Mouse (Mus musculus): ENCODE measurements around the gene Ggt5.

The Ggt5 gene

GRCm38 (mm10) chr10:75568851-75569250 is 20.3 kb upstream of the Ggt5 start:
- no peak for DNase-seq

DNA sequence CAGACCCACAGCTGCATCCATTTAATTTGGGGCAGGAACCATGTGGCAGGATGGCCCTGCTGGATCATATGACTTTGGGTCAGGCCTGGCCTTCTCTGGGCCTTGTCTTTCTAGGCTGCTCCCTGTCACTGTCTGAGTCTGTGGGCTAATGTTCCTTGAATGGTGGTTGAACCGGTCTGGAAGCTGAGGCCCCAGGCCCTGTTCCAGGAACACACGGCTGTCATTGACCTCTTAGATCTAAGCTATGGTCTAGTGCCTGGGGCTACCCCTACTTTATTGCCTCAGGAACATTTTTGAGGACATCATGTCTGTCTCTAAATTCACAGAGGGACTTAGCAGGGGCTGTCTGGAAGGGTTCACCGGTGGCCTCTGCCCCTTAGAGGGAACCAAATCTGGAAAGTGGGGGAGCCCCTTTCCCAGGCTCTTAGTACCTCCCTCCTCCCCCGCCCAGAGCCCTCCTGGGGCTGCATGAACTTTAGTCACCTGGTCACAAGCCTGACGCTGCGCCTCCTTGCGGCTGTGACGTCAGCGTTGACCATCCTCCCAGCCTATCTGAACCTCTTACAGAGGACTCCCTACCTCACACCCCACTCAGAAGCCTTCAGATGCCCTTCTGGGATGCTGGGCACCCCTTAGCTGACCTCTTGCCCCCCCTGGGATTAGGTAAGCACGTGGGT is 18.0 kb upstream of the Ggt5 start:
- DNase-seq: no peak

DNA sequence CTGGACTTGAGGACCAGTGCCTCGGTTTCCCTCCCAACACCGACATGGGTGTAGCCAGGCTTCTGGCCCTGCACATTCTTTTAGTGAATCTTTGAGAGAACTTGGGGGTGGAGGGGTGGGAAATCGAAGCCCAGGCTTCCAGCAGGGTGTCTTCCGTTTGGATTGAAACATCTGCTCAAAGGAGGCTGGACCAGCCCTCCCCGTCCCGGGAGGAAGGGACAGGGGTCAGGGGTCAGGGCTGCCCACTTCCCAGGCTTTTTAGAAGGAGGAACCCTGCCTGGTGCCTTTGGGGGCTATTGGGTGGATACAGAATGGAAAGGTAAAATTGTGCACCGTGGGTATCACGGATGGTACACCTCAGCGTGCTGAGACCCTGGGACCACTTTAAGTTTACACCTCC is 17.2 kb upstream of the Ggt5 start:
- DNase-seq: no peak

GRCm38 (mm10) chr10:75573181-75573580 is 16.0 kb upstream of the Ggt5 start:
- no peak for DNase-seq

DNA sequence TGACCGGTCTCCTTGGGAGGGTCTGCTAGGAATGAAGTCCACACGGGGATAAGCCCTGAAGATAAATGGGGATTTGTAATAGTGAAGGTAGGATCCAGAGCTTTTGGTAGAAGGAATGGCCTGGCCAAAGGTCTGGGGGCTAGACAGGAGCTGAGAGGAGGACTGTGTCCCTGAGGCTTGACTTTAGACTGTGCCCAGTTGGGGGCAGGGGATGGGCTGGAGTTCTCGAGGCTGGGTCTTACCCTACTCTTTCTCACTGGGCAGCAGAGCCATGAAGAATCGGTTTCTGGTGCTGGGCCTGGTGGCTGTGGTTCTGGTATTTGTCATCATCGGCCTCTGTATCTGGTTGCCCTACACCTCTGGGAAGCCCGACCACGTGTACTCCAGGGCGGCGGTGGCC is 15.2 kb upstream of the Ggt5 start:
- DNase-seq: no peak

DNA sequence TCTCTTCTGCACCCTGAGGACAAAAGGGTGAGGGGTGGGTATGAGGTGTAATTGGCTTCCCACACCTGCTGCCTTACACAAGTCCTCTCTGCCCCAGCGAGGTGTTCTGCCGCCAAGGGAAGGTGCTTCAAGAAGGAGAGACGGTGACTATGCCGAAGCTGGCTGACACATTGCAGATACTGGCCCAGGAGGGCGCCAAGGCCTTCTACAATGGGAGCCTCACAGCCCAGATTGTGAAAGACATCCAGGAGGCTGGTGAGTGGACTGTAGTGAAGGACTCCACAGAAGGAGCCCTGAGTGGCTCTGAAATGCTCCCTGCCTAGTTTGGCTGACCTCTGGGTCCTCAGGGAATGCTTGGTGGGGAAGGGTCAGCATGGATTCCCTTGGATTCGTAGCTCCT is 10.0 kb upstream of the Ggt5 start:
- no peak for DNase-seq

GRCm38 (mm10) chr10:75585876-75586552 is 3.1 kb upstream of the Ggt5 start:
- peak; percentile 92 for DNase-seq

GRCm38 (mm10) chr10:75586553-75586879 is 2.6 kb upstream of the Ggt5 start:
- DNase-seq: no peak

- no peak for DNase-seq
Measured at GRCm38 (mm10) chr10:75587781-75588180, 1.4 kb upstream of the Ggt5 start.

- no peak for DNase-seq
Measured at GRCm38 (mm10) chr10:75588336-75588735, 804 bp upstream of the Ggt5 start.

DNA sequence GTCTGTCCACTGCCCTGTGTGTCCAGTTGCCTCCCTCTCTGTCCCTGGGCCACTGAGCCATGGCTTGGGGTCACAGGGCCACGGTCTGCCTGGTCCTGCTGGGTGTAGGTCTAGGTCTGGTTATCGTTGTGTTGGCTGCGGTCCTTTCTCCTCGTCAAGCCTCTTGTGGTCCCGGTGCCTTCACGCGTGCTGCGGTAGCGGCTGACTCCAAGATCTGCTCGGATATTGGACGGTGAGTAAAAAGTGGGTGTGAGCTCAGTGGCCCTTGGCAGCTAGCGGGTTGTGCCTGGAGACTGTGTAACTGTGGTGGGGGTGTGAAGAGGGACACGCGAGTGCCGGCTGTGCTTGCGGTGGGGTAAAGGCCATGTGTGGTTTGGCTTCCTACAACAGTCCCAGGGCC is 511 bp downstream of the Ggt5 start:
- peak; percentile 42 for DNase-seq

- DNase-seq: peak; percentile 90
Measured at GRCm38 (mm10) chr10:75591211-75591894, 2.2 kb downstream of the Ggt5 start.

GRCm38 (mm10) chr10:75592585-75592984 is 3.4 kb downstream of the Ggt5 start:
- peak; percentile 29 for DNase-seq

DNA sequence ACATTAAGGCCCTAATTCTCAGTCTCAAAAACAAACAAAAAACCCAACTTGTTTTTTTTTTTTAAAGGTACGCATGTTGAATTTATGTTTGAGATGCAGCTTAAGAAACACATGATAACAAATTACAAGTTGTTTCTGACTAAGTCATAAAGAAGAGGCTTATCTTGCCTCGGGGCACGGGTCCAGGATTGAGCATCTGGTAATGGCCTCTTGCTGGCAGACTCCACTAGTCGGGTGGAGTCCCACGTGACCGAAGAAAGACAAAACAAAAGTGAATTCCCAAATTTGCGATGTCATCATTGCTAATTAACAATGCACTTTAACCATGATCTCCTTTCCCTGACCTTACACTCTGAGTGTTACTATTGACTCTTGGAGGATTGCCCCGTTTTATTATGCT is 6.8 kb downstream of the Ggt5 start:
- no peak for DNase-seq

DNA sequence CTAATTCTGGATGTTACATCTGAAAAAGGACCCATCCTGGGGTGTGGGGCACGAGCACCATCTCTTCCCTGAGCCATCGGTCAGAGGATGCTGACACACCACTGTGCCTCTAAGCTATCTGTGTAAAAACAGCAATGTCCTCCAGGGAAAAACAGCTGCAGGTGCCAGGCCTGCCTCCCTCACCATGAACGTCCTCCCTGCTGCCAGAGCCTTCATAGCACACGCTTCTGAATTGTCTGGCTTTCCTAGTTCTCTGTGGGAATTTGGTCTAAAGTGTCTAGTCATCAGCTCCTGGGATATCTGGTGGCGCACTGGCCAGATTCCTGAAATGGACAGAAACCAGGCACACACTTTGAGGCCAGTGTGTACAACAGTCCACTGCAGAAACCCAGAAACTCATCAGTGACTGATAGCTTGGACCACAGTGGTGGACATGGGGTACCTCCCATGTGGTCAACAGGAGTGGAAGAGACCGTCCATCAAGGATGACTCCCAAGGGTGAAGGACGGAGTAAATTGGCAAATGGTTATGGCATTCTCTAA is 11.1 kb downstream of the Ggt5 start:
- no peak for DNase-seq

DNA sequence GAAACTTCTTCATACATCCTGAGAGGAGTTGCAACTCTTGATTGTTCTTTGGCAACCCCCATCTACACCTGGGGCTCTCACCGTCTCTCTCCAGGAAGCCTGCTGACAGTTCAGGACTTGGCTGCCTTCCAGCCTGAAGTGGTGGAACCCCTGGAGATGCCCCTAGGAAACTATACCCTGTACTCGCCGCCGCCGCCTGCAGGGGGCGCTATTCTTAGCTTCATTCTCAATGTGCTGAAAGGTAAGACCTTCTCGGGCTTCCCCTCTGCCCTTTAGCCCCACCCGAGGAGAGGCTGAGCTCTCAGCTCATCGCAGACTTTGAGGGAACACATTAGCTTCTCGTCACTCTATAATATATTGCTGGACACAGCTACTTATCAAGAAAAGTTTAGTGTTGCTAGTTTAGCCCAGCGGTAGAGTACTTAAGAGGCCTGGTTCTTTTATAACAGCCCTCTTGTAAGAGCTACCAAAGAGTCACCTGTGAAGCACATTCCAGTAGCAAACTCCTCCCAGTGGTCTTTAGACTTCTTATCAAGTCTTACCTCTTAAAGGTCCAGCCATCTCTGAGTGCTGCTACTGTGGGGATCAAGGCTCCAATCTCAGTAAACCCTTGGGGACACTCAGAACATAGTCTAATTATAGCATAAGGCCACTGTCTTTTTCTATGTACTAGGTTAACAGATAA is 16.2 kb downstream of the Ggt5 start:
- peak; percentile 39 for DNase-seq

GRCm38 (mm10) chr10:75607253-75607652 is 18.1 kb downstream of the Ggt5 start:
- no peak for DNase-seq

DNA sequence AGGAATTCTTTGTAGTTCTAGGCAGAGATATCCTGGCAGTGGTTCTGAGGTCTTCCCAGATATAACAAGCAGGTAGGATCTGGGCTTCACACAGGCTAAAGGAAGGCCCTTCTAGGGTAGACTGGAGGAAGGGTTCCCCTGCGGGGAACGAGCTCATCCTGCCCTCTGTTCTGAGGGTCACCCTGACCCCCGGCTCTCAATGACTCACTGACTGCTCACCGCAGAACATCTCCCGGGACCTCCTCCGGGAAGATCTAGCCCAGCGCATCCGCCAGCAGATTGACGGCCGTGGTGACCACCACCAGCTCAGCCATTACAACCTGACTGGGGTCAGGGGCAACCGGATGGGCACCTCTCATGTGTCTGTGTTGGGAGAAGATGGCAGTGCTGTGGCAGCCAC is 19.8 kb downstream of the Ggt5 start:
- DNase-seq: no peak

DNA sequence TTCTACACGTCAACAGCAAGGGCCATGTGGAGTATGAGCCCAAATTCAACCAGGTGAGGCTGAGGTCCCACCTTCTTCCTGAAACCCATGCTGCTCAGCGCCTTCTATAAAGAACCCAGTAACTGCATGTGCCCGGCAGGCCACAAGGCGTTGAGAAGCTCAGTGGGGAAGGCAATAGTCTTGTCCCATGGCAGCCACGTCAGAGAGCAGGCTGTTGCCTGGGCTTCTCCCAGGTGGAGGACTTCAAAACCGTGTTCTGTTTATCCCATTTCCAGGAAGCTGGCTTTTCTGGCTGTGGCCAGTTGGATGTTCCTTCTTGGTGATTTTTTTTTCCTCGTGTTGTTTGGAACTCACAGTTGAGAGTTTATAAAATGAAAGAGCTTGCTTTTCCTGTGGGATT is 21.3 kb downstream of the Ggt5 start:
- DNase-seq: no peak

- DNase-seq: no peak
Measured at GRCm38 (mm10) chr10:75616044-75616443, 26.9 kb downstream of the Ggt5 start.

- no peak for DNase-seq
Measured at GRCm38 (mm10) chr10:75620818-75621217, 31.7 kb downstream of the Ggt5 start.

GRCm38 (mm10) chr10:75625920-75626319 is 36.8 kb downstream of the Ggt5 start:
- DNase-seq: no peak

- DNase-seq: no peak
Measured at GRCm38 (mm10) chr10:75626991-75627390, 37.9 kb downstream of the Ggt5 start.

DNA sequence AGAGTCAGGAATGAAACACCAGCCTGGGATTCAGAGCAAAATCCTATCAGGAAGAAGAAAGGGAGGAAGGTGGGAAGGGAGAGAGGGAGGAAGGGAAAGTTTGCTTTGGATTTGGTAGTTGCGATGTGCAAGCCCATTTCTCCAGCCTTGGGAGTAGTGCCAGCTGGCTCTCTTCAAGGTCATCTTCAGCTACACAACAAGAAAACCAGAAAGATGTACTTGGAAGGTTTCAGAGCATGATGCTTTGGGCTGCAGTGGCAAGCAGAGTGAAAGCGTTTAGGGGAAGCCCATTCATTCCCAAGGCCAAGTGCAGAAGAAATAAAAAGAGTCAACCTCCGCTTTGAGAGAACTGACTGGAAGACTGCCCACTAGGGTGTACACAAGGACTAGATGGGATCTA is 38.4 kb downstream of the Ggt5 start:
- no peak for DNase-seq
